Mouse (Mus musculus): ENCODE data around the gene Nxf1. TPM values are rescaled to one million over a fixed set of nuclear protein-coding genes. Genes with fewer than 3 reads are reported as not detected.

Gene Nxf1
- total and polyA plus RNA-seq, 3 experiments: 122 to 296 (median 231) TPM

DNA sequence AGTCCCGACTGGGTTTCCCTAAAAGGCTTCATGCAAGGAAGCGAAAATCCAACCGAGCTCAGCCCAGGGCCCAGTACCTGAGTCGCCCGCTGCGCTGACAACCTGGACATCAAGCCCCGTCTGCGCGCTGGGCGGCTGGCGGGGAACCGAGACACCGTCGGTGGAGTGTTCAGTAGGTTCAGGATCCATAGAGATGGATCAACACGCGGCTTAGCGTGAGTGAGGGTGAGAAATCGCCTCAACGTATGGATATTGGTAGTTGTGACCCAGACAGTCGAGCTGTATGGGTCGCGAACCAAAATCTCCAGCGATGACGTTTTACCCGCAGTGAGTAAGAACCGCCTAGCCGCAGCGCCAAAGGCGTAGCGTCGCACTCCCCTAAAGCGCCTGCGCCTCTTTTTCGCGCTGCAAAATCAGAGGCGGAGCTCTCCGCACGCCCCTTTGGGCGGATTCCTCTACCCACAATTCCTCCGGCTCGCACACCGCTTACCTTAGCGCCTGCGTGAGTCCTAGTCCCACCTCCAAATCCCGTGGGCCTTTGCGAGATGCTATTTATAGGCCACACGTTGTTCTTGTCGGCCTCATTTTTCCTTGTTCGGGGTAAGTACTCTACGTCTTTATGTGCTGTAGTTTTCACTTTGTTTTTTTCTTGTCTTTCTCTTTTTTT lies 33.8 kb upstream of the Nxf1 start, which contains the start of gene Slc3a2 (continued):
- TF ChIP-seq UBTF (IDR thresholded peaks at IDR 0.05; ENCODE audit: borderline replicate concordance, insufficient read depth, low read depth, low read length) (no peak), POLR2AphosphoS2 (IDR thresholded peaks at IDR 0.05; ENCODE audit: low read length) (peak; percentile 99)

DNA sequence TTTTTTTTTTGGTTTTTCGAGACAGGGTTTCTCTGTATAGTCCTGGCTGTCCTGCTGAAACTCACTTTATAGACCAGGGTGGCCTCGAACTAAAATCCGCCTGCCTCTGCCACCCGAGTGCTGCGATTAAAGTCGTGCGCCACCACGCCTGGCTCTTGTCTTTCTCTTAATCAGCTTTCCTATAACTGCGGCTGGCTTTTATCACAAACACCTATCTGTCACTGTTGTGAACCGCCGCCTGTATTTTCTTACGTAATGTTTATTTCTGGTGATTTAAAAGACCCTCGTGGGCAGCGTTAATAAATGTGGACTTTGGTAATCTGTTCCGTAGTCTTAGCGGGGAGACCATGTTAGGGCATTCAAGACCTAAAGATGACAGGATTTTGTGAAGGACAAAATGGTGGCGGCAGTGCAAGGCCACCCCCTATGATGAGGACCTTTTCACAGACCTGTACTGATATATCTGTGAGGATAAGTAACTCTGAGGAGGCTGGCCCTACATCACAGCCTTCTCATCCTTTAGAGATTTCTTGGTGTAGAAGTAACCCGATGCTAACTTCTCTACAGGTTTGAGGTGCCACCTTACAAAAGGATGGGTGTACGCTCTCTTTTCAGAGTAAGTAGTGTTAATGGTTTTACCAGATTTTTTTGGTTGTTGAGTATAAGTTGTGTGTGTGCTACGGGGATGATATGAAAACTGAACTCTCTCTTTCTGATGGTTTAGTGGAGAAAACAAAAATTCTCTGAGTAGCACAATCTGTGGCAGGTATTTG lies 33.1 kb upstream of the Nxf1 start:
- H3K36me3 ChIP-seq (ENCODE audit: control insufficient read depth in 1 of 2, insufficient read depth in 2 of 2, low read length in 2 of 2): peaks cover 12 to 22% of the 10 kb centered on the region in 2 experiments
- H3K9me3 ChIP-seq (replicated peaks; ENCODE audit: insufficient read depth, low read length): no peaks in the 10 kb centered on the region
- peak; percentile 99 for TF ChIP-seq CHD1 (IDR thresholded peaks at IDR 0.05; ENCODE audit: low read depth, low read length)
- TF ChIP-seq KAT2A (conservative IDR thresholded peaks at IDR 0.05; ENCODE audit: low read depth, low read length): peak; percentile 55
- TF ChIP-seq E2F4 (IDR thresholded peaks at IDR 0.05; ENCODE audit: borderline replicate concordance, low read depth, low read length): no peak
- TF ChIP-seq HCFC1 (IDR thresholded peaks at IDR 0.05; ENCODE audit: low read depth, low read length): no peak
- no peak for TF ChIP-seq BHLHE40 (IDR thresholded peaks at IDR 0.05; ENCODE audit: borderline replicate concordance, low read depth, low read length)
- no peak for TF ChIP-seq GABPA (IDR thresholded peaks at IDR 0.05; ENCODE audit: low read depth, low read length)
- TF ChIP-seq ZKSCAN1 (IDR thresholded peaks at IDR 0.05; ENCODE audit: low read depth, low read length): no peak
- no peak for TF ChIP-seq ETS1 (IDR thresholded peaks at IDR 0.05; ENCODE audit: low read depth, low read length)
- no peak for TF ChIP-seq MEF2A (IDR thresholded peaks at IDR 0.05; ENCODE audit: extremely low read depth, insufficient replicate concordance, low read depth, low read length, poor library complexity, severe bottlenecking)
- TF ChIP-seq POLR2A (IDR thresholded peaks at IDR 0.05; ENCODE audit: control insufficient read depth in 1 of 2, insufficient read depth in 1 of 2, low read depth in 1 of 2, low read length in 2 of 2, poor library complexity in 1 of 2): peak; percentile 29 to 59; a peak in 3 of 4 replicates
- peak; percentile 96 for TF ChIP-seq POLR2AphosphoS2 (IDR thresholded peaks at IDR 0.05; ENCODE audit: low read length)
- TF ChIP-seq SIN3A (IDR thresholded peaks at IDR 0.05; ENCODE audit: low read length): peak; percentile 67
- no peak for TF ChIP-seq MYB (IDR thresholded peaks at IDR 0.05; ENCODE audit: low read depth, low read length)
- TF ChIP-seq EP300 (IDR thresholded peaks at IDR 0.05; ENCODE audit: low read depth in 1 of 2, low read length in 2 of 2): no peak
- TF ChIP-seq ZMIZ1 (IDR thresholded peaks at IDR 0.05; ENCODE audit: low read depth, low read length): peak; percentile 84
- TF ChIP-seq CHD2 (IDR thresholded peaks at IDR 0.05; ENCODE audit: low read length): no peak
- TF ChIP-seq POLR2AphosphoS5 (IDR thresholded peaks at IDR 0.05; ENCODE audit: borderline replicate concordance, low read depth, low read length): peak; percentile 26; the same call in 1 of the 2 replicates
- peaks cover 0 to 7% of the 10 kb centered on the region in 2 experiments; a peak in 1 of 4 replicates for H3K4me1 ChIP-seq (ENCODE audit: control insufficient read depth in 1 of 2, insufficient read depth in 2 of 2, low read length in 2 of 2)
- peak overlapping the region; percentile 97 for H3K27ac ChIP-seq (ENCODE audit: control insufficient read depth, low read depth, low read length)
- H3K4me3 ChIP-seq (ENCODE audit: control insufficient read depth in 1 of 2, insufficient read depth in 1 of 2, low read depth in 2 of 2, low read length in 2 of 2): peak overlapping the region; percentile 59 to 95
- H3K27me3 ChIP-seq (ENCODE audit: control insufficient read depth in 1 of 2, insufficient read depth in 2 of 2, low read length in 2 of 2): no peaks in the 10 kb centered on the region
- H3K79me2 ChIP-seq (ENCODE audit: control insufficient read depth, insufficient read depth, low read length, poor library complexity): peaks cover 36% of the 10 kb centered on the region
- H3K9ac ChIP-seq (ENCODE audit: control insufficient read depth, low read depth, low read length, poor library complexity, severe bottlenecking): peak overlapping the region; percentile 97
- DNase-seq (ENCODE audit: low read depth, low spot score): peak; percentile 69

Data from MEL (cell line).